Mouse (Mus musculus) heart, postnatal 4 days (tissue): ENCODE results near the gene Thtpa. TPM values are rescaled to one million over a fixed set of nuclear protein-coding genes. Genes with fewer than 3 reads are reported as not detected.
A peak's percentile ranks its signal among the peaks of the same experiment; 100 is the strongest.

Experiments used
- DNase-seq: peaks from one replicate; pipeline ENCODE4 v3.0.0; 2021
- total RNA-seq, 2 experiments: library from RNA; stranded (reverse); gene quantifications; 2 replicates each; pipeline ENCODE4 v1.2.3; 2021

The Thtpa gene
- total RNA-seq = 10 to 100 TPM; 12.2 to 13.2 TPM

GRCm38 (mm10) chr14:55094704-55095231 lies at the start of gene Thtpa:
Gene Thtpa, plus strand, starts transcription at chr14:55094784.
- peak; percentile 83 for DNase-seq

- no peak for DNase-seq
Observed at GRCm38 (mm10) chr14:55047971-55048531, 46.5 kb upstream of the Thtpa start.

- no peak for DNase-seq
Observed at GRCm38 (mm10) chr14:55052496-55052895, 42.1 kb upstream of the Thtpa start.

- DNase-seq = no peak
Observed at GRCm38 (mm10) chr14:55053050-55053449, 41.5 kb upstream of the Thtpa start.

- no peak for DNase-seq
Observed at GRCm38 (mm10) chr14:55053708-55054190, 40.8 kb upstream of the Thtpa start.

GRCm38 (mm10) chr14:55054191-55054749 lies 40.3 kb upstream of the Thtpa start:
- DNase-seq = no peak

- peak; percentile 83 for DNase-seq
Observed at GRCm38 (mm10) chr14:55055167-55055834, 39.3 kb upstream of the Thtpa start.

GRCm38 (mm10) chr14:55059009-55059408 lies 35.6 kb upstream of the Thtpa start:
- DNase-seq = no peak

- DNase-seq = no peak
Observed at GRCm38 (mm10) chr14:55059931-55060330, 34.7 kb upstream of the Thtpa start.

- DNase-seq = no peak
Observed at GRCm38 (mm10) chr14:55061845-55062244, 32.7 kb upstream of the Thtpa start.

GRCm38 (mm10) chr14:55062626-55063025 lies 32.0 kb upstream of the Thtpa start:
- DNase-seq = no peak

- DNase-seq = no peak
Observed at GRCm38 (mm10) chr14:55063117-55063516, 31.5 kb upstream of the Thtpa start.

- DNase-seq = no peak
Observed at GRCm38 (mm10) chr14:55063581-55064381, 30.8 kb upstream of the Thtpa start.

- no peak for DNase-seq
Observed at GRCm38 (mm10) chr14:55064481-55065370, 29.9 kb upstream of the Thtpa start.

GRCm38 (mm10) chr14:55065391-55065790 lies 29.2 kb upstream of the Thtpa start:
- no peak for DNase-seq

GRCm38 (mm10) chr14:55066042-55066441 lies 28.5 kb upstream of the Thtpa start:
- no peak for DNase-seq

GRCm38 (mm10) chr14:55071756-55072155 lies 22.8 kb upstream of the Thtpa start:
- no peak for DNase-seq

- DNase-seq = no peak
Observed at GRCm38 (mm10) chr14:55074416-55074815, 20.2 kb upstream of the Thtpa start.

- DNase-seq = peak; percentile 55
Observed at GRCm38 (mm10) chr14:55076224-55076623, 18.4 kb upstream of the Thtpa start.

- DNase-seq = no peak
Observed at GRCm38 (mm10) chr14:55076956-55077355, 17.6 kb upstream of the Thtpa start.

GRCm38 (mm10) chr14:55077481-55078365 lies 16.9 kb upstream of the Thtpa start:
- DNase-seq = no peak
